Mouse (Mus musculus): ENCODE measurements at regions not wholly inside any gene's neighbourhood (a gene's known extent, or its start where the extent isn't known, plus 50 kb on each side); places are given as distances from the start of the nearest gene placed in this dataset.

DNA sequence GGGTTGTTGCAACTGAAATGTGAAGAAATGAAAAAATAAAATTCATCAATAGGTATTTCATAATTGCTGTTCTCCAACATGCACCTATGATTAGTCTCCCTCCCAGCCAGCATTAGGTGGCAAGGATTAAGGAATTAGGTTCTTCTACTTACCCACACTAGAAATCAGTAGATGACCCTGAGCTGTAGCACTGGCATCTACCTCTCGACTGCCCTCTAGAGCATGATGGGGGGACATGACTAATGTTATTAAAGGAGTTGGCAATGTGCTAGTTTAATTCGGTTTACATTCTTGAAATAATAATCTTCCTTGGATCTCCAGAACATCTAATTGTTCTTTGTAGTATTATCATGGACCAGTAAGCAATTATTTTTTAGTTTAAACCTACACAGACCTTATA, 370.9 kb downstream of the Dcdc2c start:
- 44% methylated on average over 2 of the region's 2 CpGs for WGBS (ENCODE audit: insufficient replicate concordance)
- no peak overlapping the region for H3K27ac ChIP-seq
- H3K27me3 ChIP-seq, result no peaks in the 10 kb centered on the region
- no peak overlapping the region for H3K4me2 ChIP-seq
- no peak overlapping the region for H3K4me3 ChIP-seq (replicated peaks)
- ATAC-seq (ENCODE audit: low read depth) (no peak), DNase-seq (no peak)
- H3K9ac ChIP-seq, result no peak overlapping the region
- no peaks in the 10 kb centered on the region for H3K4me1 ChIP-seq (replicated peaks)
- H3K9me3 ChIP-seq (replicated peaks), result no peaks in the 10 kb centered on the region
- H3K36me3 ChIP-seq, result no peaks in the 10 kb centered on the region

GRCm38 (mm10) chr12:28176016-28176415, 376.2 kb downstream of the Dcdc2c start:
- ATAC-seq (ENCODE audit: low read depth) (no peak), DNase-seq (no peak)
- no peaks in the 10 kb centered on the region for H3K36me3 ChIP-seq
- WGBS (ENCODE audit: insufficient replicate concordance), result 31% methylated on average over 3 of the region's 3 CpGs
- no peak overlapping the region for H3K4me3 ChIP-seq (replicated peaks)
- H3K27me3 ChIP-seq, result no peaks in the 10 kb centered on the region
- no peak overlapping the region for H3K4me2 ChIP-seq
- H3K9ac ChIP-seq, result no peak overlapping the region
- H3K27ac ChIP-seq, result no peak overlapping the region
- H3K9me3 ChIP-seq (replicated peaks), result no peaks in the 10 kb centered on the region
- H3K4me1 ChIP-seq (replicated peaks), result no peaks in the 10 kb centered on the region

- no peaks in the 10 kb centered on the region for H3K27me3 ChIP-seq
- no peak overlapping the region for H3K9ac ChIP-seq
- ATAC-seq (ENCODE audit: low read depth), result no peak
- H3K4me2 ChIP-seq, result no peak overlapping the region
- no peaks in the 10 kb centered on the region for H3K4me1 ChIP-seq (replicated peaks)
- no peaks in the 10 kb centered on the region for H3K9me3 ChIP-seq (replicated peaks)
- H3K36me3 ChIP-seq, result no peaks in the 10 kb centered on the region
- no peak for DNase-seq
- no peak overlapping the region for H3K27ac ChIP-seq
- H3K4me3 ChIP-seq (replicated peaks), result no peak overlapping the region
Measured at GRCm38 (mm10) chr12:28174078-28174477, 378.1 kb downstream of the Dcdc2c start.

DNA sequence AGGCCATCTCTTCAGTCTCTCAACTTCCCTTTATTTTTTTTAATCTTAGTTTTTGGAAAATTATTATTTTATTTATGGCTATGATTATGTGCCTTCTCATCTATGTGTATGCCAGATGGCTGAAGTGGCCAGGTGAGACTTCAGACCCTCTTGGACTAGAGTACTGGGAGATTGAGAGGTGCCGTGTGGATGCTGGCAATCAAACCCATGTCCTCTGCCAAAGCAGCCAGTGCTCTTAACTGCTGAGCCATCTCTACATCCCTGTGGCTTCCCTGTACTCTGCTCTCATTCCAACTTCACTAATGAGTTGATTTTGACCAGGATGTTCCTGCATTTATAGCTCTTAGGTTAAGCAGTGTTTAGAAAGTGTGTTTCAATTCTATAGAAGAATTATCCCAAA, 393.4 kb downstream of the Dcdc2c start:
- no peak overlapping the region for H3K27ac ChIP-seq
- WGBS (ENCODE audit: insufficient replicate concordance), result 65% methylated on average over 1 of the region's 1 CpGs
- no peak for DNase-seq
- no peak overlapping the region for H3K9ac ChIP-seq
- H3K9me3 ChIP-seq (replicated peaks), result no peaks in the 10 kb centered on the region
- H3K4me2 ChIP-seq, result no peak overlapping the region
- H3K4me1 ChIP-seq (replicated peaks), result no peaks in the 10 kb centered on the region
- no peaks in the 10 kb centered on the region for H3K27me3 ChIP-seq
- no peaks in the 10 kb centered on the region for H3K36me3 ChIP-seq
- no peak for ATAC-seq (ENCODE audit: low read depth)
- H3K4me3 ChIP-seq (replicated peaks), result no peak overlapping the region

GRCm38 (mm10) chr12:28150759-28151158, 401.4 kb downstream of the Dcdc2c start:
- ATAC-seq (ENCODE audit: low read depth), result no peak
- H3K4me2 ChIP-seq, result no peak overlapping the region

DNA sequence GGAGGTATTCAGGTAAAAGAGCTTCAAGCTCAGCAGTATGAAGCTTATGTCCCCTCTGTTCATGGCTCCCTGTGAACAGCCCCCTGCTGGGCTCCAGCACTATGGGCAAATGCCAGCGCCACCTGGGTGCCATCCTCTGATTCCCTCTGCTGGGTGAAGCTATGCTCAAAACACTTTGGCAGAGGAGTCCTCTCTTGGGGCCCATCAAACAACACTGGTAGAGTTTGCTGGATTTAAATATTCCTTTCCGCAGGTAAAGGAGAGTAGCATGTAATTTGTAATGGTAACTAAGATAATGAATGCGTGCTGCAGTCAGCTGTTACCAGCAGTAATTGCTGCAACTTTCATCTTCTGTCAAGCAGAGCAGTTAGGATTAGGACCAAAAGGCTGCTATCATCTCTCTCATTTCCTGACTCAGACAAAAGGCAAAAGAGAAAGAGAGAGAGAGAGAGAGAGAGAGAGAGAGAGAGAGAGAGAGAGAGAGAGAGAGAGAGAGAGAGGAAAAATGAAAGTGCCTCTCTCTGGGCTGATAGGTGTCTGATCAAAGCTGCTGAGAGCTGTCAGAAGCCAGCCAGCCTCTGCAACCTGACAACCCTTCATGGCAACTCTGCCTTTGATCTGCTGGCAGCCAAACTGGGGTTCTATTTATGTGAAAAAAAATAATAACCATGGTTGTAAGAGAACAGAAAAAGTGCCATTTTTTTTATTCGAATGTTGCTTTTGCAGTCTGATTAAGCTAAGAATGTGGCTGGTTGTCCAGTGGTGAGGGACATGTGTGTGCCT, 416.2 kb downstream of the Dcdc2c start:
- ATAC-seq (ENCODE audit: low read depth) (no peak), DNase-seq (no peak)
- Histone ChIP-seq H3K4me1 (replicated peaks) (no peaks in the 10 kb centered on the region), H3K4me2 (no peak overlapping the region), H3K9me3 (replicated peaks) (no peaks in the 10 kb centered on the region), H3K27me3 (no peaks in the 10 kb centered on the region), H3K27ac (no peak overlapping the region), H3K36me3 (no peaks in the 10 kb centered on the region), H3K9ac (no peak overlapping the region), H3K4me3 (replicated peaks) (no peak overlapping the region)
- WGBS (ENCODE audit: insufficient replicate concordance), result 51% methylated on average over 4 of the region's 4 CpGs

More at GRCm38 (mm10) chr12:28150759-28151158, 401.4 kb downstream of the Dcdc2c start:
- Histone ChIP-seq H3K36me3 (no peaks in the 10 kb centered on the region), H3K4me1 (replicated peaks) (no peaks in the 10 kb centered on the region), H3K9me3 (replicated peaks) (no peaks in the 10 kb centered on the region), H3K27me3 (no peaks in the 10 kb centered on the region), H3K4me3 (replicated peaks) (no peak overlapping the region), H3K9ac (no peak overlapping the region), H3K27ac (no peak overlapping the region)
- no peak for DNase-seq
- 60% methylated on average over 4 of the region's 4 CpGs for WGBS (ENCODE audit: insufficient replicate concordance)

- Histone ChIP-seq H3K4me1 (replicated peaks) (no peaks in the 10 kb centered on the region), H3K4me3 (replicated peaks) (no peak overlapping the region), H3K9me3 (replicated peaks) (no peaks in the 10 kb centered on the region), H3K36me3 (no peaks in the 10 kb centered on the region), H3K4me2 (no peak overlapping the region), H3K9ac (no peak overlapping the region), H3K27me3 (no peaks in the 10 kb centered on the region), H3K27ac (no peak overlapping the region)
- DNase-seq, result no peak
- no peak for ATAC-seq (ENCODE audit: low read depth)
- 37% methylated on average over 9 of the region's 9 CpGs for WGBS (ENCODE audit: insufficient replicate concordance)
Measured at GRCm38 (mm10) chr12:28122766-28123165, 429.4 kb downstream of the Dcdc2c start.

DNA sequence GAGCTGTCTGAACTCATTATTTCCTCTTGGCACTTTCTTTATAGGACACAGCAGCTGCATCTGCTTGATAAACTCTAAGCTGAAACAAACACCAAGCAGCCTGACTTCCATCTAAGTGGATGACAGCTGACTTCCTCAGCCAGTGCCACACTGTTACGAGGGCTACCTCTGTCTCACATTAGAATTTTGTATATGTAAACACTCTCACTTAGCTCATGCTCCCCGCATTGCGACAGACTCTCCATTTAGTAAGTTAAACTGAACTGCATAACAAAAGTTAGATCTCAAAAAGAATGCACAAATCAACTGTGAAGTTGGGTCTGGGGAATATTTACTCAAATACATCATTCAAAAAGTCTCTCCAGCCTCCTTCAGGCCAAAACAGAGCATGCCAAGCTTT, 432.1 kb downstream of the Dcdc2c start:
- DNase-seq (no peak), ATAC-seq (ENCODE audit: low read depth) (no peak)
- H3K36me3 ChIP-seq, result no peaks in the 10 kb centered on the region
- no peak overlapping the region for H3K4me2 ChIP-seq
- H3K4me3 ChIP-seq (replicated peaks), result no peak overlapping the region
- H3K27me3 ChIP-seq, result no peaks in the 10 kb centered on the region
- no peak overlapping the region for H3K9ac ChIP-seq
- no peaks in the 10 kb centered on the region for H3K9me3 ChIP-seq (replicated peaks)
- H3K27ac ChIP-seq, result no peak overlapping the region
- H3K4me1 ChIP-seq (replicated peaks), result no peaks in the 10 kb centered on the region
- WGBS (ENCODE audit: insufficient replicate concordance), result 46% methylated on average over 3 of the region's 3 CpGs

DNA sequence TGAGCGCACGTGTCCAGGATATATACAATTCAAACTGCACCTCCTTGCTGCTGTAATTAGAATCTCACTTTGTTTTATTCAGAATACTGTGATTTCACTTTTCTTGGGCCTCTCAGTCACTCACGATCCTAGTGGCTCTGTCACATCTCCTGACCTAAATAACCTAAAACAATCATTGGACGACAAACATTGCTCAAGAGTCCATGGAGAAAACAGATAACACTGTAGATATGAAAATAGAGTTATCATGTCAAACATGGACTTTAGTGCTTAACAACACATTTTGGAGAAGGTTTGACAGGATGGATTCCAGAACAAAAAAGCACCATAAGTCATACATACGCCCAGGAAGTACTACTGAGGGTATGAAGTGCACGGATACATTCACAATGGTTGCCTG, 461.5 kb downstream of the Dcdc2c start:
- Histone ChIP-seq H3K36me3 (no peaks in the 10 kb centered on the region), H3K27ac (no peak overlapping the region), H3K9ac (no peak overlapping the region), H3K4me1 (replicated peaks) (no peaks in the 10 kb centered on the region), H3K4me2 (no peak overlapping the region), H3K27me3 (no peaks in the 10 kb centered on the region), H3K4me3 (replicated peaks) (no peak overlapping the region), H3K9me3 (replicated peaks) (no peaks in the 10 kb centered on the region)
- ATAC-seq (ENCODE audit: low read depth), result no peak
- WGBS (ENCODE audit: insufficient replicate concordance), result 64% methylated on average over 6 of the region's 6 CpGs
- no peak for DNase-seq

DNA sequence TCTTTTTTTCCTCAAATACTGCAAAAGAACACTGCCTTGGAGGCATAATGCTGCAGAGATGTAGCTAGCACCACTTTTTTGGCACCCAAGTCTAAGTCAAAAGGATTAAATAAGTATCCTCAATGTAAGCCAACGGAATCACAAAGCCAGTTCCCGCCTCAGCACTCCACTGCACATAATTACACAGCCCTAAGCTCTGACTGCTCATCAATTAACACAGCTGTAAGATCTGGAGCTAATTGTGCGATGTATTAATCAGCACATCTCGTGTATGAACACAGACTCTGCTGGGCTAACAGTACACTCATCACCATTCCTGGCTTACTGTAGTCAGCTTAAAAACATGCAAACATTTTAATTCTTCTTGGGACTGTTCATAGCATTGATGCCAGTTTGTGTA, 466.7 kb downstream of the Dcdc2c start:
- Histone ChIP-seq H3K36me3 (no peaks in the 10 kb centered on the region), H3K27me3 (no peaks in the 10 kb centered on the region), H3K9me3 (replicated peaks) (no peaks in the 10 kb centered on the region), H3K4me1 (replicated peaks) (no peaks in the 10 kb centered on the region), H3K4me2 (no peak overlapping the region), H3K9ac (no peak overlapping the region), H3K4me3 (replicated peaks) (no peak overlapping the region), H3K27ac (no peak overlapping the region)
- DNase-seq, result no peak
- no peak for ATAC-seq (ENCODE audit: low read depth)
- WGBS (ENCODE audit: insufficient replicate concordance), result 61% methylated on average over 4 of the region's 4 CpGs

DNA sequence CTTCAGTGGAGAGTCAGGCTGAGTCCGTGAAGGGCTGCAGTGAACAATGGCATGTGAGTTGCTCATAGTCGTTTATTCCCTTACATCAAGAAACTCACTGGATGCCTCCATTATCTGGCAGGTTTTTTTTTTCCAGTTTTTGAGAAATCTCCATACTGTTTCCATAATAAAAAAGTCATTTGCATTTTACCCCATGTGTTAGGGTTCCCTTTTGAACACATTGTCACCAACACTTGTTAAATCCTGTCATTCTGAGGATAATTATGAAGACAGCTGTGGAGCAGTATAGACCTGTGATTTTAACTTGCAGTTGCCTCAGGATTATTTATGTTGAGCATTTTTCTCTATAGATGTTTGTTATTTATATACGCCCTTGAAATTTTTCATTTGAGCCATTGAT, 475.6 kb downstream of the Dcdc2c start:
- H3K9me3 ChIP-seq (replicated peaks), result no peaks in the 10 kb centered on the region
- no peak for ATAC-seq (ENCODE audit: low read depth)
- no peak for DNase-seq
- no peaks in the 10 kb centered on the region for H3K4me1 ChIP-seq (replicated peaks)
- no peak overlapping the region for H3K9ac ChIP-seq
- H3K27me3 ChIP-seq, result no peaks in the 10 kb centered on the region
- H3K4me2 ChIP-seq, result no peak overlapping the region
- H3K4me3 ChIP-seq (replicated peaks), result no peak overlapping the region
- H3K36me3 ChIP-seq, result no peaks in the 10 kb centered on the region
- WGBS (ENCODE audit: insufficient replicate concordance), result 67% methylated on average over 3 of the region's 3 CpGs
- H3K27ac ChIP-seq, result no peak overlapping the region

- H3K27ac ChIP-seq, result no peak overlapping the region
- H3K9ac ChIP-seq, result no peak overlapping the region
- H3K36me3 ChIP-seq, result no peaks in the 10 kb centered on the region
- no peaks in the 10 kb centered on the region for H3K9me3 ChIP-seq (replicated peaks)
- ATAC-seq (ENCODE audit: low read depth) (no peak), DNase-seq (no peak)
- 72% methylated on average over 2 of the region's 2 CpGs for WGBS (ENCODE audit: insufficient replicate concordance)
- H3K4me3 ChIP-seq (replicated peaks), result no peak overlapping the region
- no peak overlapping the region for H3K4me2 ChIP-seq
- H3K27me3 ChIP-seq, result no peaks in the 10 kb centered on the region
- H3K4me1 ChIP-seq (replicated peaks), result no peaks in the 10 kb centered on the region
Measured at GRCm38 (mm10) chr12:28068584-28068983, 483.6 kb downstream of the Dcdc2c start.
